Mouse (Mus musculus): ENCODE results near the gene Ccdc77.
"Not testable (repeated sequence)": the region's sequence is repeated elsewhere in the genome, so short reads cannot be mapped to it uniquely, and the experiment has no call there.

Ccdc77 gene

GRCm38 (mm10) chr6:120312443-120312842, 51.7 kb downstream of the Ccdc77 start:
- no peak for DNase-seq (ENCODE audit: inconsistent age in 2 of 2, low spot score in 1 of 2)

- no peak for DNase-seq (ENCODE audit: inconsistent age in 2 of 2, low spot score in 1 of 2)
Observed at GRCm38 (mm10) chr6:120309787-120310186, 54.4 kb downstream of the Ccdc77 start.

GRCm38 (mm10) chr6:120309338-120309737, 54.8 kb downstream of the Ccdc77 start:
- no peak for DNase-seq (ENCODE audit: inconsistent age in 2 of 2, low spot score in 1 of 2)

- no peak for DNase-seq (ENCODE audit: inconsistent age in 2 of 2, low spot score in 1 of 2)
Observed at GRCm38 (mm10) chr6:120306859-120307594, 57.1 kb downstream of the Ccdc77 start.

- DNase-seq (ENCODE audit: inconsistent age in 2 of 2, low spot score in 1 of 2): peak in 1 of 2 experiments; percentile 41
Observed at GRCm38 (mm10) chr6:120302755-120303316, 61.3 kb downstream of the Ccdc77 start.

- peak; percentile 56 to 80 for DNase-seq (ENCODE audit: inconsistent age in 2 of 2, low spot score in 1 of 2)
Observed at GRCm38 (mm10) chr6:120301137-120301536, 63.0 kb downstream of the Ccdc77 start.

GRCm38 (mm10) chr6:120296589-120296988, 67.6 kb downstream of the Ccdc77 start:
- DNase-seq (ENCODE audit: inconsistent age in 2 of 2, low spot score in 1 of 2): not testable (repeated sequence)

- DNase-seq (ENCODE audit: inconsistent age in 2 of 2, low spot score in 1 of 2): no peak
Observed at GRCm38 (mm10) chr6:120294785-120295133, 69.4 kb downstream of the Ccdc77 start.

- DNase-seq (ENCODE audit: inconsistent age in 2 of 2, low spot score in 1 of 2): peak; percentile 57 to 84
Observed at GRCm38 (mm10) chr6:120294056-120294784, 70.0 kb downstream of the Ccdc77 start, which contains the start of the genes D330020A13Rik and B4galnt3. Gene D330020A13Rik, plus strand, starts transcription at chr6:120294364. Gene B4galnt3, minus strand, starts transcription at chr6:120294559.

- DNase-seq (ENCODE audit: inconsistent age in 2 of 2, low spot score in 1 of 2): no peak
Observed at GRCm38 (mm10) chr6:120291396-120292009, 72.7 kb downstream of the Ccdc77 start.

- DNase-seq (ENCODE audit: inconsistent age in 2 of 2, low spot score in 1 of 2): no peak
Observed at GRCm38 (mm10) chr6:120289430-120289829, 74.7 kb downstream of the Ccdc77 start.

GRCm38 (mm10) chr6:120288541-120288940, 75.6 kb downstream of the Ccdc77 start:
- DNase-seq (ENCODE audit: inconsistent age in 2 of 2, low spot score in 1 of 2): no peak

- peak; percentile 59 to 76 for DNase-seq (ENCODE audit: inconsistent age in 2 of 2, low spot score in 1 of 2)
Observed at GRCm38 (mm10) chr6:120287279-120287678, 76.9 kb downstream of the Ccdc77 start.

- DNase-seq (ENCODE audit: inconsistent age in 2 of 2, low spot score in 1 of 2): no peak
Observed at GRCm38 (mm10) chr6:120276874-120277449, 87.2 kb downstream of the Ccdc77 start.

- peak; percentile 51 to 75 for DNase-seq (ENCODE audit: inconsistent age in 2 of 2, low spot score in 1 of 2)
Observed at GRCm38 (mm10) chr6:120275301-120275700, 88.9 kb downstream of the Ccdc77 start.

- DNase-seq (ENCODE audit: inconsistent age in 2 of 2, low spot score in 1 of 2): peak in 1 of 2 experiments; percentile 51
Observed at GRCm38 (mm10) chr6:120274887-120275286, 89.3 kb downstream of the Ccdc77 start.

Measured in adrenal gland, adult (tissue).